Mouse (Mus musculus) heart, postnatal 0 days (tissue): Measurements from ENCODE around the gene Psma2.

Experiments used
- CTCF ChIP-seq: IDR thresholded peaks from 2 replicates; pipeline ENCODE4 v1.5.1; 2016; ENCODE audit warnings: antibody characterized with exemption, control low read depth, low read depth
- EP300 ChIP-seq: IDR thresholded peaks from 2 replicates; pipeline ENCODE4 v1.6.1; 2016; ENCODE audit warnings: antibody characterized with exemption, low read depth

- no peak for TF ChIP-seq CTCF
- no peak for TF ChIP-seq EP300
Measured at GRCm38 (mm10) chr13:14602744-14603143, 10.3 kb upstream of the Psma2 start.
